Mouse (Mus musculus) limb, embryonic 15.5 days (tissue): Measurements from ENCODE around the gene Ltbp3. TPM values are rescaled to one million over a fixed set of nuclear protein-coding genes. Genes with fewer than 3 reads are reported as not detected.
"Not testable (repeated sequence)": the region's sequence is repeated elsewhere in the genome, so short reads cannot be mapped to it uniquely, and the experiment has no call there.

Experiments
- ATAC-seq: fragments of 200-750 bp; cut with Nextera tagmentation; 2 replicates; pipeline ENCODE4 v1.8.0; 2017; ENCODE audit warnings: low read depth, moderate TSS enrichment; ENCODE audit not compliant: insufficient number of reproducible peaks, low FRiP score, low TSS enrichment
- H3K27ac ChIP-seq: fragments of 300-500 bp; sonication (generic); 2 replicates; pipeline ENCODE4 v1.5.1; 2015; ENCODE audit warnings: moderate library complexity, mild to moderate bottlenecking, inconsistent platforms
- H3K27me3 ChIP-seq: fragments of 300-500 bp; sonication (generic); 2 replicates; pipeline ENCODE4 v1.6.1; 2015; ENCODE audit warnings: inconsistent platforms
- H3K36me3 ChIP-seq: fragments of 300-500 bp; sonication (generic); 2 replicates; pipeline ENCODE4 v1.6.1; 2015; ENCODE audit warnings: inconsistent platforms
- H3K4me1 ChIP-seq: fragments of 300-500 bp; sonication (generic); 2 replicates; pipeline ENCODE4 v1.6.1; 2015; ENCODE audit warnings: inconsistent platforms
- H3K4me2 ChIP-seq: fragments of 300-500 bp; sonication (generic); 2 replicates; pipeline ENCODE4 v1.6.1; 2015; ENCODE audit warnings: mild to moderate bottlenecking, inconsistent platforms
- H3K4me3 ChIP-seq: fragments of 300-500 bp; sonication (generic); 2 replicates; pipeline ENCODE4 v1.5.1; 2015; ENCODE audit warnings: mild to moderate bottlenecking, inconsistent platforms
- H3K9ac ChIP-seq: fragments of 300-500 bp; sonication (generic); 2 replicates; pipeline ENCODE4 v1.6.1; 2015; ENCODE audit warnings: inconsistent platforms
- H3K9me3 ChIP-seq: fragments of 300-500 bp; sonication (generic); 2 replicates; pipeline ENCODE4 v1.6.1; 2016; ENCODE audit warnings: inconsistent platforms
- WGBS: fragments of 180-500 bp; shearing (Covaris S2); methylation state at CpG from one replicate; pipeline ENCODE4 v1.1.7; 2015; 5-methylcytosine and 5-hydroxymethylcytosine counted together
- polyA plus RNA-seq: library from polyadenylated mRNA; unstranded; fragments of >200 nt; fragmentation: Nextera tagmentation; extraction: Ambion mirVana; gene quantifications from 2 replicates; pipeline ENCODE4 v1.2.1, GENCODE M21; 2015

The Ltbp3 gene
- polyA plus RNA-seq, 1 experiment from 2014 or later: 64.3 TPM

DNA sequence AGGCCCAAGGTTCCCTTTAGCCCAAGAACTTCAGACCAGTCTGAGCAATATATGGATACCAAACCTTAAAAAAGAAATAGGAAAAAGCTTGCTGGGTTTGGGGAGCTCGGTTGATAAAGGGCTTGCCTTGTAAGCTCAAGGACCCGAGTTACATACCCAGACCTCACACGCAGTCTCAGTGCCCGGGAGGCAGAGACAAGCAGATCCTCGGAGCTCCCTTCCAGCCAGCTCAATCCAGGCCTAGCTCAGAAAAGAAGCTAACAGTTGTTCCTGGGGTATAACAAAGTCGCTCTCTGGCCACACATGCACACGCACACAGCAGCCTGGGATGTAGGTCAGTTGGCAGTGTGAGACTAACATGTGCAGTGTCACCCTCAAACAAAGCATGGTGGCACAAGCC lies 47.2 kb downstream of the Ltbp3 start:
- Histone ChIP-seq H3K27me3 (no peaks in the 10 kb centered on the region), H3K36me3 (no peaks in the 10 kb centered on the region), H3K4me2 (no peak overlapping the region), H3K27ac (peak overlapping the region; percentile 69), H3K9me3 (no peaks in the 10 kb centered on the region), H3K4me1 (peaks cover 8% of the 10 kb centered on the region; the same call in 1 of the 2 replicates), H3K9ac (no peak overlapping the region), H3K4me3 (no peak overlapping the region)
- ATAC-seq: no peak
- WGBS: 83% methylated on average over 7 of the region's 7 CpGs

DNA sequence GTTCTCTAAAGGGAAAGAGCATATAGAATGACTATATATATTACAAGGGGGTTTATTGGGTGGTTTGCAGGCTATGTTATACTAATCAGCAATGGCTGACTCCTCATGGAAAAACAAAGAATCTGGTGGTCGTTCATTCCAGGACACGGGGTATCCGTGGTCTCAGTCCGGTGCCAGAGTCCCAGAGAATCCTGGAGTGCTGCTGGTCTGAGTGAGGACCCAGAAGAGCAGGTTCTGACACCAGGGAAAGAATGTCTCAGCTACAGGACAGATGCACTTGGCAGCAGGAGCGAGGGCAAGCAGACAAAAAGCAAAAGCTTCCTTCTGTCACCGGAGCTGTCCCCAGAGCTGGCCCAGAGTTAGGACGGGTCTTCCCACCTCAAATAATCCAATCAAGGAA lies 47.9 kb downstream of the Ltbp3 start:
- Histone ChIP-seq H3K36me3 (no peaks in the 10 kb centered on the region), H3K27ac (no peak overlapping the region), H3K9ac (no peak overlapping the region), H3K4me3 (no peak overlapping the region), H3K27me3 (no peaks in the 10 kb centered on the region), H3K4me2 (no peak overlapping the region), H3K9me3 (no peaks in the 10 kb centered on the region), H3K4me1 (peaks cover 8% of the 10 kb centered on the region; the same call in 1 of the 2 replicates)
- 85% methylated on average over 7 of the region's 7 CpGs for WGBS
- ATAC-seq: no peak

DNA sequence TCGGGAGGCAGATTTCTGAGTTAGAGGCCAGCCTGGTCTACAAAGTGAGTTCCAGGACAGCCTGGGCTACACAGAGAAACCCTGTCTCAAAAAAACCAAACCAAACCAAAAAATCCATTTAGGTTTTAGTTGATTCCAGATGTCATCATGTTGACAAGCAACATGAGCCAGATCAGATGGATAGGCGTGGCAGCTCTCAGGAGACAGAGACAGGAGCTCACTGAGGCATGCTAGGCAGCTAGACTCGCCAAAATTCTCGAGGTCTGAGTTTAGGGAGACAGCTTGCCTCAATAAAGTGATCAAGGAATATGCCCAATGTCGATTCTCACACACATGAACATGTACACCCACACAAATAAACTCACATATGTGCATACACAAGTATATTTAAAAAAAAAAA lies 48.4 kb downstream of the Ltbp3 start:
- no peak overlapping the region for H3K9ac ChIP-seq
- H3K9me3 ChIP-seq: no peaks in the 10 kb centered on the region
- H3K27ac ChIP-seq: no peak overlapping the region
- peaks cover 12% of the 10 kb centered on the region; the same call in 1 of the 2 replicates for H3K4me1 ChIP-seq
- ATAC-seq: no peak
- H3K4me2 ChIP-seq: no peak overlapping the region
- no peaks in the 10 kb centered on the region for H3K27me3 ChIP-seq
- WGBS: 44% methylated on average over 5 of the region's 5 CpGs
- H3K36me3 ChIP-seq: no peaks in the 10 kb centered on the region
- no peak overlapping the region for H3K4me3 ChIP-seq

DNA sequence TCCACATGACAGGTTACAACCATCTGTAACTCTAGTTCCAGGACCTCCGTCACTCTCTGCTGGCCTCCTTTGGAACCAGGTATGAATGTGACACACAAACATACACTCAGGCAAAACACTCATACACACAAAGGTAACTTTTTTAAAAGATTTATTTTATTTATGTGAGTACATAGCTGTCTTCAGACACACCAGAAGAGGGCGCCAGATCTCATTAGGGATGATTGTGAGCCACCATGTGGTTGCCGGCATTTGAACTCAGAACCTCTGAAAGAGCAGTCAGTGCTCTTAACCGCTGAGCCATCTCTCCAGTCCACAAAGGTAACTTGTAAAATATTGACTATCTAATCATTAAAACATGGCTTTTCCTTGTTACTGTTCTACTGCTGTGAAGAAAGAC lies 50.6 kb downstream of the Ltbp3 start:
- Histone ChIP-seq H3K9me3 (no peaks in the 10 kb centered on the region), H3K36me3 (peaks cover 14% of the 10 kb centered on the region), H3K4me1 (peaks cover 30% of the 10 kb centered on the region), H3K27me3 (no peaks in the 10 kb centered on the region), H3K27ac (no peak overlapping the region), H3K9ac (no peak overlapping the region), H3K4me2 (no peak overlapping the region), H3K4me3 (no peak overlapping the region)
- ATAC-seq: no peak
- WGBS: 70% methylated on average over 4 of the region's 4 CpGs

DNA sequence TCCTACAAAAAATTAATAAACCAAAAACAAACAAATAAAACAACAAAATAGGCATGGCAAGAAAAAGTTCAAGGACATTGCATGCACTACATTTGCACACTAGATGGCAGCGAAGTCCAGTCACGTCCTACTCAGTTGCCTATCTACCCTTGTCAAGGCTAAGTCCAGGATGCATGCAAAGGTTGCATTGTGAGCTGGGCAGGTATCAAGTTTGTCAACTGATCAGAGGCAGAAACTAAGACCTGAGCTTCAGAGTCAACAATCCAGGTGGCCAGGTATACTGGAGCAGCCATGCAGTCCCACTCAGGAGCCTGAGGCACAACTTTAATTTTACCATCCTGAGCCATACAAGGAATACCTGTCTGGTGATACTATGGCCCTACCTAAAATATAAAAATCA lies 52.4 kb downstream of the Ltbp3 start:
- H3K36me3 ChIP-seq: peaks cover 32% of the 10 kb centered on the region
- no peak overlapping the region for H3K9ac ChIP-seq
- no peaks in the 10 kb centered on the region for H3K9me3 ChIP-seq
- H3K27me3 ChIP-seq: no peaks in the 10 kb centered on the region
- no peak overlapping the region for H3K4me3 ChIP-seq
- WGBS: 1% methylated on average over 2 of the region's 2 CpGs
- peaks cover 30% of the 10 kb centered on the region for H3K4me1 ChIP-seq
- no peak overlapping the region for H3K4me2 ChIP-seq
- 0 out of 2 replicates have a peak, but pooled peaks have one; percentile 53 for ATAC-seq
- H3K27ac ChIP-seq: 0 out of 2 replicates have a peak overlapping the region, but pooled peaks have one; percentile 11

DNA sequence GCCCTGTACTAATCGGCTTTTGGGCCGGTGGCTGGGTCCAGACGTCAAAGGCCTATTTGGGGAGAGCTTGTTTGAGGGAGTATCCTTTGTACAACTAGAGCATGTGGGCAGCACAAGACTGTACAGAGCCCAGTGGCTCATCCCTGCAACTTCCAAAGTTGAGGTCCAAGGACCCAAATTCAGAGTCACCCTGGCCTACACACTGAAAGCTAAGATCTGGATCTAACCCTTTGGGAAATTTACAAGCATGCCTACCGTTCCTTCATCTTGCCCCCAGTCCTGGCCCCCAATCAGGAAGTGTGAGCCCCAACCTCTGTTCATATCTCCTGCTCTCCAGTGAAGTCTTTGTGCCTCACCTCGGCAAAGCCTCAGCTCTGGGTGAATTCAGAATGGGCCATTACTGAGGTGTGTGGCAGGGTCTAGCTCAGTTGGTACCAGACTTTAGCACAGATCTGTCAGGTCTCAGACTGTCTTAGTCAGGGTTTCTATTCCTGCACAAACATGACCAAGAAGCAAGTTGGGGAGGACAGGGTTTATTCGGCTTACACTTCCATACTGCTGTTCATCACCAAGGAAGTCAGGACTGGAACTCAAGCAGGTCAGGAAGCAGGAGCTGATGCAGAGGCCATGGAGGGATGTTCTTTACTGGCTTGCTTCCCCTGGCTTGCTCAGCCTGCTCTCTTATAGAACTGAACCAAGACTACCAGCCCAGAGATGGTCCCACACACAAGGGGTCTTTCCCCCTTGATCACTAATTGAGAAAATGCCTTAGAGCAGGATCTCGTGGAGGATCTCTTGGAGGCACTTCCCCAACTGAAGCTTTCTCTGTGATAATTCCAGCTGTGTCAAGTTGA lies 53.4 kb downstream of the Ltbp3 start:
- ATAC-seq: 0 out of 2 replicates have a peak, but pooled peaks have one; percentile 40
- H3K4me3 ChIP-seq, H3K4me2 ChIP-seq, H3K27me3 ChIP-seq, H3K9me3 ChIP-seq, H3K9ac ChIP-seq: not testable (repeated sequence)
- H3K4me1 ChIP-seq: peaks cover 30% of the 10 kb centered on the region
- WGBS: 24% methylated on average over 7 of the region's 7 CpGs
- H3K36me3 ChIP-seq: peaks cover 36% of the 10 kb centered on the region
- H3K27ac ChIP-seq: peak overlapping the region; percentile 75

DNA sequence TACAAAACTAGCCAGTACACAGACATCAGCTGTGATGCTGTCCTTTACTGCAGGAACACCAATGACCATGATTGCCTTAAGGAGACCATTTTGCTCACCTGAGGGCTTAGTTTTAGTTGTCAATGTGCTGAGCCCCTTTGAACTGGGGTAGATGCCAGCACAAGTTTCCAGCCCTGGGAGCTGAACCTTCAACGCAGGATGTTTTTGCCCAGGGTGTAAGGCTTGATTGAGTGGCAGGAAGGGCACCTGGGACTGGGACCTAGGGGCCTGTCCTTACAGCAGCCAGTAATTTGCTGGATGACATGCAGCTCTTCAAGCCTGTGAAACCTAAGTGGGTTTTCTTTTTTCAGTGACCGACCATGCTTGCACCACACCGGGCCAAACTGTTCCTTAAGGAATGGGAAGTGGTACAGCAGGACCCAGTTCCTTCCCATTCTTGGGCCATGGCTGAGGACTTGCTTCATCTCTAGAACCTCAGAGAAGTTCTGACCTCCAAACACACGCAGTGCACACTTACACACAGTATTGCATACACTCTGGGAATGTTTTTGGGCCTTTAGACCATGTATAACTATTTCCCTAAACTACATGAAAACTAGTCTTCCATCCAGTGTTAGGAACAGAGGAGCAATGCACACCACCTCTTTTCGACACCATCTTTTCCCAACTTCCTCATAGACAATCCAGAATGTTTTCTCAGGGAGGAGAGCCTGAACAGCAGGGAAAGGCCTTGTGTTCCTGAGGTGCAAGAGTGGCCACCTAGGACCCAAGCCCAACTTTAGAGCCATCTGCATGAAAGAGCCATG lies 54.3 kb downstream of the Ltbp3 start:
- Histone ChIP-seq H3K9me3 (no peaks in the 10 kb centered on the region), H3K36me3 (peaks cover 36% of the 10 kb centered on the region), H3K4me3 (no peak overlapping the region), H3K27ac (peak overlapping the region; percentile 75), H3K9ac (no peak overlapping the region), H3K27me3 (no peaks in the 10 kb centered on the region), H3K4me1 (peaks cover 30% of the 10 kb centered on the region), H3K4me2 (no peak overlapping the region)
- WGBS: 30% methylated on average over 5 of the region's 5 CpGs
- ATAC-seq: no peak

DNA sequence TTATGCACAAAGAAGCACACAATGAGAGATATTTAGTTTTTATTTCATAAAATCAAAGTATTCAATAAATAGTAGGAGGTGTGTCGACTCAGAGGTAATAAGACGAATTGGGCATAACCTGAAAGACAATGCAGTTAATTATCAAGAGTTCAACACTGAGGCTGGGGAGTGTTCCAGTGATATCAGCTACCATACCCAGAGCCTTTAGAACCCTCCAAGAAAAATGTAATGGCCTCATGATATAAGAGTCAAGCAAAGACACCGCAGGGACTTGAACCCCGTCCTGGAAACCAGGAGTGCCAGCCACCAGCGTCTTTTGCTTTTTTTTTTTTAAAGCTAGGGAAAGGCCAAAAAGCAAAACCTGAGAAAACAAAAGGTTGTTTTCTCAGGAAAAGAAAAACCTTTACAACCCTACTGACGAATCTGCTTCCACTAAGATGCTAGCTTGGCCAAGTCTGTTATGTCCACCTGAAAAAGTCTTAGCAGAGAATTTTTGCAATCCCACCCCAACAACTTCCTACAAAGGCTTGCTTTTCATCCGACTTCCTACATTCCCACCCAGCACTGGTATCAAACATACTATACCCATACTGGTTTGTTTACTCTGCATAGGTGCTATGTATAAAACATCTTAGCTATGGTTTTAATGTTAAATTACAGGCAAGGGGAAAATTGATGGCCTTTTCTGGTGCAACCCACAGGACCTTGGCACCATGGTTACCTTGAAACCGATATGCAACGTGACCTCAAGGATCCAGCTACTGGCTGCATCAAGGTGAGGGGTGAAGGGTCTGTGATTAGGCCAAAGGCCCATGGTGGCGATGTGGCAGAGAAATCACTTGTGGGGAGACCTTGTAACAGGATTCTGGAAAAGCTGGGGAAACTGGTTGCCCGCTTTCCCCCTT lies 55.2 kb downstream of the Ltbp3 start:
- ATAC-seq: no peak
- peak overlapping the region; percentile 52 for H3K27ac ChIP-seq
- no peaks in the 10 kb centered on the region for H3K27me3 ChIP-seq
- H3K4me3 ChIP-seq: peak overlapping the region; percentile 72
- WGBS: 51% methylated on average over 11 of the region's 11 CpGs
- peak overlapping the region; percentile 74 for H3K4me2 ChIP-seq
- H3K4me1 ChIP-seq: peaks cover 30% of the 10 kb centered on the region
- no peaks in the 10 kb centered on the region for H3K9me3 ChIP-seq
- peaks cover 36% of the 10 kb centered on the region for H3K36me3 ChIP-seq
- H3K9ac ChIP-seq: peak overlapping the region; percentile 26

DNA sequence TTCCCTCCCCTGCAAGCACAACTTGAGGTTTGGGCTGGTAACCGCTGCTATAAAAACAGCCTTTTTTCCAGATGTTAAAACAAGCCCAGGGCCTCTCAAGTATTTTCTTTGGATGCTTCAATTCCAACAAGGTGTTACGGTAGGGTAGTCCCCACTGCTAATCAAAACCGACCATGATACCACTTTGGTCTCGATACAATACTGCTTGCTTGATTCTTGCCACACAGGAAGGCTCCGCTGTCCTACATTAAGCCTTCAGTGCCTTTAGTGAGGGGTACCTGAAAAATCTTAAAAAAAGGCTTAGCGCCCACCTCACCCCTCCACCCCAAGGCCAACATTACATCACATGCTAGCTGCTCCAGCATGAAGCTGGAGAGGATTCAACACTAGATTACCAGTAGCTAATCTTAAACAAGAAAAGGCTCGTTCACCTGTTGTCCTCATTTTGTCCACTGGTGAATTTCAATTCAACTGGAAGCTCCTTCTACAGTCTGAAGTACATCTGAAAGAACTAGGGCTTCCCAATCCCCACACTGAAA lies 55.9 kb downstream of the Ltbp3 start:
- peaks cover 36% of the 10 kb centered on the region for H3K36me3 ChIP-seq

DNA sequence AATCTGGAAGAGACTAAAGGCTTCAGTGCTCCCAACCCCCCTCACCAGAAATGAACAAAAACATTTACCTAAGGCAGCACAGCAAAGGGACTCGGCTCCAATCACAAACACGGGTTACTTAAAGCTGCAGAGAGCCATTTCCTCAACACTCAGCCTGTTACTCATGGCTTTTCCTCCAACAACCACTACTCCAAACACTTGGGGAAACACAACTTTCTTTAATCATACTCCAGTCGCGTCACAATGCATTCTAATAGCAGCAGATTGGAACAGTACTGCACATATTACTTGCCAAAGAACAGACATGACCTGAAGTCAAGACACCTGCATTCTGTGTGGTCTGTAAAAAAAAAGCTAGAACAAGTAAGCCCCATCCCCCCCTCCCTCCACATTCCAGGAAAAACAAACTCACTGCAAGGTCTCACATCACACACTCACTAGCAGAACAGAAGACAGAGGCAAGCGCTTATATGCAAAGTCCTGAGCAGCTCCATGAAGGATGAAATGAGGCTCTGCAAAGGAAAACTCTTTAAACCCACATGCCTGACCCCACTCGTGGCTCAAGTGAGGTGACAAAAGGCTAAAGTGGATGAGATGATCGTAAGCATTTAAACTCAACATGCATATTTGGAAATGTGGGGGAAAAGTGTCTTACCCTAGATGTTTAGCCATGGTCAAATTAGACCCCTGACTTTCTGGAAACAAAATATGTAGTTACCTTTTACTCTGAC lies 56.8 kb downstream of the Ltbp3 start:
- peak overlapping the region; percentile 52 for H3K27ac ChIP-seq
- no peaks in the 10 kb centered on the region for H3K27me3 ChIP-seq
- no peaks in the 10 kb centered on the region for H3K9me3 ChIP-seq
- ATAC-seq: no peak
- peaks cover 30% of the 10 kb centered on the region for H3K4me1 ChIP-seq
- peaks cover 36% of the 10 kb centered on the region for H3K36me3 ChIP-seq
- 6% methylated on average over 7 of the region's 7 CpGs for WGBS
- H3K4me3 ChIP-seq: peak overlapping the region; percentile 72
- H3K4me2 ChIP-seq: peak overlapping the region; percentile 74
- peak overlapping the region; percentile 39 for H3K9ac ChIP-seq

More for the DNA sequence above, 55.9 kb downstream of the Ltbp3 start:
- Histone ChIP-seq H3K4me1 (peaks cover 30% of the 10 kb centered on the region), H3K27ac (peak overlapping the region; percentile 52), H3K9ac (peak overlapping the region; percentile 39), H3K9me3 (no peaks in the 10 kb centered on the region), H3K4me2 (peak overlapping the region; percentile 74), H3K4me3 (peak overlapping the region; percentile 72), H3K27me3 (no peaks in the 10 kb centered on the region)
- 42% methylated on average over 7 of the region's 7 CpGs for WGBS
- ATAC-seq: no peak
